Mouse (Mus musculus) thymus, postnatal 4 days (tissue): ENCODE data around the gene Vrk2.

Experiments used
- DNase-seq: peaks from one replicate; pipeline ENCODE4 v3.0.0; 2021

Vrk2 gene

DNA sequence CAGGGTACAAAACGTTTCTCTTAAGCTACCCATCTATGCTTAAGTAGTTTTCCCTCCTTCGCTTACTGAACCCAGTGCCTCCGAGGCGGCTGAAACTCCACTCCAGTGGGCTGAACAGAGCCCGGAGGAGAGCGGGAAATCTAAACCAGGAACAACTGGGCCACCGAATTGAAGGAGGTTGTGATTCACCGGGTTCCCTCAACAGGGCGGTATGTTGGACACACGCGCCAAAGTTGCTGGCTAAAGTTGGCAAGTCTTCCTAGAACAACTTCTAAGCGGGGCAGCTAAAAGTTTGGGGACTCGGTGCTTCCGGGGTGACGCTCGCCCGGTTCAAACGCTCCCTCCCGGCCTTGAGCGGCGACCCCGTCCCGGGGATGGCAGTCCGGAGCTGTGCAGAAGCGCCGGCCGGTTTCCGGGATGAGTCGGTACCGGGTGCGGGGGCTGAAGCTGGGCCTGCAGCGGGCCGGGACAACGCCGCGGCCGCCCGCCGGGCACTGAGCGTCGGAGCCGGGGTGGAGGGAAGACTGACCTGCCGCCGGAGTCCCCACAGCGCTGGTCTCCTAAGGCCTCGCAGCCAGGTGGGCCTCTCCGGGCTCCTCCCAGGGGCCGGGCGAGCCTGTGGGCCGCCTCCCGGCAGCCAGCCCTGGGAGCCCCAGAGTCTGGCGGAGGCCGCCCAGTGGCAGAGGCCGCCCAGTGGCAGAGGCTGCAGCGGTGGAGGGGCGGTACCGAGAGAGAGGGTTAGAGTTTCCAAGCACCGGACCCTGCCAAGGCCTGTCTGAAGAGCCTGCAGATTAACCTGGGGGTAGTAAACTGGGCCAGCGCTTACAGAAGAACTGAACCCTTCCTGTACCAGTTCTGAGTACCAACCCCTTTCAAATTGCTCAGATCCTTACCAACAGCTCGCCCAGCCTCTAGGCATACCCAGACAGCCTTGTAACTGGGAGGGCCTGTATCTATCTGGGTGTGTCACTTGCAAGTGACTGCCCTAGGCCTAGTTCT lies at the start of gene Vrk2, which contains the start of gene Gm6899:
Gene Vrk2, minus strand, starts transcription at position 939 of the 999 bp plus-strand sequence.
Gene Gm6899, plus strand, starts transcription at position 181 of the 999 bp plus-strand sequence.
- peak; percentile 83 for DNase-seq

GRCm38 (mm10) chr11:26642141-26642540 lies 48.3 kb upstream of the Vrk2 start:
- no peak for DNase-seq

DNA sequence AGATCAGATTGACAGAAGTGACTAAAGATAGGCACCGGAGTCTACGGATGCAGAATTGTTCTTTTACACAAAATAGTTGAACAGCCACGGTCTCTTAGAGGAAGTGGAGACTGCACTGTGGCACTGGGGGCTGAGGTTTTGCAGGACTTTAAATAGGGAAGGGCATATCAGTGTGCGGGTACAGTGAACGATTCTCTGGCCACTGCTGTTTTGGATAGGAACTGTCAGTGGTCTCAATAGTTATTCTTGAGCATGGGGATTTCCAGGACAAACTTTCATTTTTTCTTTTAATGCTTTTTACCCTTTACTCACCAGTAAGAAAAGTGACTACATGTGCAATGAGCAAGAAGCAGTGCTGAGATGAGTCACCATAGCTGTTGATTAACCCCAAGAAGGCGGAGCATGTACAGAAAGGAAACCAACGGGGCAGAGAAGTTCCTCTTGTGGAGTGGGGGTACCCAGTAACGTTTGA lies 46.6 kb upstream of the Vrk2 start:
- DNase-seq: no peak

DNA sequence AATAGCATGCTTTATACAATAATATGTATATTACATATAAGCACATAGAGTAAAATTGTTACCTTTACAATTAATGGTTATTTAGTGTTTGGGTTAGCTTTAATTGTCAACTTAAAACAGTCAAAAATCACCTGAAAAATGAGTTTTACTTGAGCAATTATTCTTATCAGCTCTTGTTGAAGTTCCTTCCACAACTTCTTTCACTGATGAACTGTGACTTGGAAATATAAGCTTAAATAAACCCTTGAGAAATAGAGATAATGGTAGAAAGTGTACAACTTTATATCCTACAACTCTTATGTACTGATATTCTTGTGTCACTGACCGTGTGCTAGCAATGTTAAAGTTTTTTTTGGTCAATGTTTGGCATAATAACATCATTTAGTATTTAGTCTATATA lies 42.4 kb upstream of the Vrk2 start:
- no peak for DNase-seq

GRCm38 (mm10) chr11:26622727-26623126 lies 28.9 kb upstream of the Vrk2 start:
- no peak for DNase-seq

- no peak for DNase-seq
Observed at GRCm38 (mm10) chr11:26618475-26619223, 24.9 kb upstream of the Vrk2 start.

DNA sequence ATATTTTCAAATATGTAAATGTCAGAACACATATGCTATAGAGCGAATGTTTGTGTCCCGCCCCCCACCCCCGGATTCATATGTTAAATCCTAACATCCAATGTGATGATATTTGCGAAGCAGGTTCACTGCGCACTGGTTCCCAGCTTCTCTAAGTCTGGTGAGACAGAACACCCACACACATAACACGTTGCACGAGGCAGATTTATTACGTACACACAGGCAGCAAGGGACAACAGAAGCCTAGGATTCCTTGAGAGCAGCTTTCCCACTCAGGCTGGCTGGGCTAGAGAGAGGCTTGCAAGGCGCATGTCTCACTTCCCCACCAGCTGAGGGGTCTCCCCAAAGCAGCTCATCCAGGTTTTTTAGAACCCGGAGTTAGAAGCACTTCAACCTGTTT lies 15.0 kb upstream of the Vrk2 start:
- DNase-seq: no peak

- DNase-seq: no peak
Observed at GRCm38 (mm10) chr11:26604061-26604655, 10.4 kb upstream of the Vrk2 start.

DNA sequence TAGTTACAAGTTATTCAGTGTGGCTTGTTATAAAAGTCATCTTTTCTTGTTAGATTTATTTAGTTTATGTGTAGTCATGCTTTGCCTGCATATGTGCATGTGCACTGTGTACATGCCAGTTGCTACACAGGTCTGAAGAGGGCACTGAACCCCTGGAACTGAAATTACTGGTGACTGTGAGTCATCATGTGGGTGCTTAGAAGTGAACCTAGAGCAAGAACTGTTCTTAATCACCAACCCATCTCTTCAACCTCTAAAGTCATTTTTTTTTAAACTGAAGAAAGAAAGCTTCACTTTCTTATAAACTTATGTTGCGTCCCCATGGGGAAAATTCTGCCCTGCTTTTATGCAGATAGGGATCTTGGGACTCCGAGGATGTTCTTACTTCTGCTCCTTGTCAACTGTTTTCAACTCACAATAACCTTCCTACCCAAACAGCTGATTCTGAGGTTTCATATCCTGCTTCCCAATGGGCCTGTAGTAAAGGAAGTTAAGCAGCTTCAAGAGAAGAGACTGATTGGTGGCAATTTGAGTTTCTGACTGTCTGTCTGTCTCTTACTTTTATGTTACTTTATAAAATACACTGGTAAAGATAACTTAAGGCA lies 7.9 kb upstream of the Vrk2 start:
- DNase-seq: no peak

DNA sequence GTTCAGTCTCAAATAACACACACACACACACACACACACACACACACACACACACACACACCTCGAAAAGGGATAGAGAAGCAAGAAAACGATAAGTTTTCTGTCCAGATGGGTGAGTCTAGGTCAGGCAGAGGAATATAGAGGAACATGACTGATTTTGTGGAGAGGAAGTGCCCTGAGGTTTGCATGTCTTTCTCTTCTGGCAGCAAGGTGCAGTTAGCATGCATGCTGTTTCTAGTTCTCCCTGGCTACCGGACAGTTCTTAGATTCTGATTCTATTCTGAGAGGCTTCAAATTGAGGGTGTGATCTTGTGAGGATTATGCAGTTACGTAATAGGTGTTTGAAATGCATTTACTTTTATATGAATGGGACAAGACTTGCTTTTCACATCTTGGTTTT lies 6.9 kb upstream of the Vrk2 start:
- DNase-seq: no peak

DNA sequence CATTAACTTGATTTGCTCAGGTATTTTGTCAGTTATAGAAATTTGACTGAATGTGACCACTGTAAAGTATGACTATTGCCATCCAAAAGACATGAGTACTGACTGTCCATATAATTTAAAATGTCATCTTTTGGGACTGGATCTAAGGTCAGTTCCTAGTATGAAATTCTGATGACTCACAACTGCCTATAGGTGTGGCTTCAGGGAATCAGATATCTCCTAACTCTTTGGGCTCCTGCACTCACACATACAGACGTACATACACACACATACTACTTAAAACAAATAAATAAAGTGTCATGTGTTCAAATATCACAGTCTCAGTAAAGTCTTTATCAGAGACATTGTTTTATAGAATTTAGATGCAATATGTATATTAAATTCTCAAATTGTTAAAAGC lies 5.1 kb upstream of the Vrk2 start:
- DNase-seq: no peak

DNA sequence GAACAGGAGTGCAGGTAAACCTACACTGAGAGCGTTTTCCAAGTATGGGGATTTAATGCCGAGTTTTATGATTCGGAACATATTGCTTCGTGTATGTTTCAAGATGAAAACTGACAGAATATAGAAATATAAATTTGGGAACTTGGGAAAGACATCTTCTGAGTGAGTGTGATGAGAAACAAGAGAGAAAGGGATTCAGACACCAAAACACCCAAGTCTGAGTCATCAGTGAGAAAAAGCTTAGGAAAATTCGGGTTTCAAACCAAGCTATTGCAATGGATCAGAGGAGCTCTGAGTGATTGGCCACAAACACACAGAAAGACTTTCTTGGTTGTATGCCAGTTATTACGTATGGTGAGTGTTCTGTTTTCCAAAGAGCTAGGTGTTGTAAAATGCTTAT lies 4.0 kb upstream of the Vrk2 start:
- no peak for DNase-seq

GRCm38 (mm10) chr11:26597145-26597544 lies 3.3 kb upstream of the Vrk2 start:
- no peak for DNase-seq

DNA sequence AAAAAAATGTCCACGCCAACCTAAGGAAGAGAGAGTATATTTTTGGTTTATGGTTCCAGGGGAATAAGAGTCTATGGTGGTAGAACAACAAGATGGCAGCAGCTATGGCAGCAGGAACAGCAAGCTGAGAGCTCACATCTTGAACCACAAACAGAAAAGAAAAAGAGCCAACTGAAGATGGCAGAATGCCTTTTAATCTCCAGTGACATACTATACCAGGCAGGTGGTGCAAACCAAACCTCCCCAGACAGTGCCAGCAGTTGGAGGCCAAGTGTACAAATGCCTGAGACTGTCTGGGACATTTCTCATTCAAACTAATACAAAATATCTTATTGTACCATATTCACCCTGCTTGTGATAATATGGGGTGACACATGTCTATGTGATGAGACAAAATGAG lies 2.4 kb upstream of the Vrk2 start:
- DNase-seq: no peak

- DNase-seq: no peak
Observed at GRCm38 (mm10) chr11:26594487-26594886, 688 bp upstream of the Vrk2 start.

DNA sequence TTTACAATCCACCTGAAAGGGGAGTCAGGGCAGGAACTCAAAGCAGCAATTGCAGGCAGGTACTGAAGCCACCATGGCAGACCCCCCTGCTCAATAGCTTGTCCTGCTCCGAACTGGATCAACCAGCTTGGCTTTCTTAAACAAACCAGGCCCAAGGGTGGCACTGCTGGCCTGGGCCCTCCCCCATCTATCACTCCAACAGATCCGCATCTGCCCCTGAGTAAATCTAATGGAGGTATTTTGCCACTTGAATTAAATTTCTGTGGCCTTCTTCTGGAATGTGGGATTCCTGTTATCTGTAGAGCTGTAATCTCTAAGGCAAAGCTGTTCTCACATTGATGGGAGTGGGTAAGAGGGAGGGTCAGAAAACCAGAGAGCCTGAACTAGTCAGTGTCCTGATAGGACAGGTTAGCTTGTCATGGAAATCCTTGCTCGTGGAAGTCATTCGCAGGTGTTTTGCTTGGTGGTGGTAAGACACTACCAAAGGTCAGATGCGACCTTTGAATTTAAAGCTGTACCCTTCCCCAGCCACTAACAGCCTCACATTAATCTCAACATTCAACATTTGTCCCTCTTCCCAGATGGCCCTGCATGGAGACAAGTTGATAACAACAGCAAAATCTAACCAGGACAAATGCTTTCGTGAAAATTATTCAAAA lies 1.3 kb downstream of the Vrk2 start:
- DNase-seq: peak; percentile 13

GRCm38 (mm10) chr11:26587184-26587524 lies 6.6 kb downstream of the Vrk2 start:
- no peak for DNase-seq

DNA sequence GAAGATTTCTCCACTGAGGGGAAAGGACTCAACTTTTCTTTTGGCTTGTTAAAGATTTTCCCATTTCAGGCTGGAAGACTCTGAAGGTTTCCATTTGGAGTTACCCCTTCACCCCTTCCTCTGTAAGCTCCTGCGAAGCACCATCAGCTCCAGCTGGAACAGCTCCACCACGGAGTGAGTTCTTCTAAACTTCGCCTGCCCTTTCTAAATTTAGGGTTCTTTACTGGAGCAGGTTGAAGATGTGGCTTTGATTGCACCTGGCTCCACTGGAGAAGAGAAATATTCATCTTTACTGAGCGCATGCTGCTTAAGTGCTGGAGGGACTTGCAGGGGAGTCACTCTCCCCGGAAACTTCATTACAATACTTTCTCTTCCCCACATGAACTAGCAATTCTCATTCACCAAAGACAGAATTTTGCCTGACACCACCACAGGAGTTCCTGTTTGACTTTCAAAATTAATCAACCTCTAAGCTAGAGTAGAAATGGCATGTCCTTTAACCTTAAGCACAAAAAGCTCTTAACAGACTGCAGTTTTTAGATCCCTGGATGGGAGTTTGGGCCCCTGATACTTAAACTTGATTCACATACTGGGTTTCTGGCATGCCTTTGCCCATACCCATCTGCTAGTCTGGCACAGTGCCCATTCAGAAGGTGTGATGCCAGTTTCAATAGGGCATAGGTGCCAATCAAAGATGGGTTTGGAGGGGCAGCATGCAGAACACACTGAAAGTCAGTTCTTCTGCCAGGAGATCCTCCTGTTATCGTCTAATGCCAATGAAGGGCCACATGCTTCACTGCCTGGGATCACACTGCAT lies 7.2 kb downstream of the Vrk2 start:
- DNase-seq: no peak

- DNase-seq: no peak
Observed at GRCm38 (mm10) chr11:26585409-26586366, 8.1 kb downstream of the Vrk2 start.

DNA sequence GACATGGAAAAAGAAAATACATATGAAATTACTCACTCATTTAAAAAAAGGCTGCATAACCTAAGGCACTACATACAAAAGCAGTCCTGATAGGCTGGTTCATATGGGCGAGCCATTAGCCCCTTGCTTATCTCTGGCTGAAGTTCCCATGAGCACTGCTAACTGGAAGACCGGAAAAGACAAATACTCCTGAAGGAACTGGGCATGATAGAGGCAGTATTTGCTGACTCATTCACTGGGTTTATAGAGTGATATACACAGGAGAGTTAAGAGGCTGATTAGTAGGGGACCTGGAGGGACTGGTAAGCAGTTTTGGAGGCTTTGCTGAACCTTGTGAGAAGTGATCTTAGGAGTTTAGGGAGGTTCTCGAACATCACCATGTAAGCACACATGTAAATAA lies 42.2 kb downstream of the Vrk2 start:
- no peak for DNase-seq
